Mouse (Mus musculus): ENCODE measurements around the gene Sppl2b. TPM values are rescaled to one million over a fixed set of nuclear protein-coding genes. Genes with fewer than 3 reads are reported as not detected.
A peak's percentile ranks its signal among the peaks of the same experiment; 100 is the strongest.

Sppl2b gene
- polyA plus RNA-seq, 1 experiment from 2014 or later = 30.6 TPM

GRCm38 (mm10) chr10:80819406-80819805 is 35.7 kb upstream of the Sppl2b start:
- H3K27me3 ChIP-seq (replicated peaks; ENCODE audit: control insufficient read depth, insufficient read depth, low read length) = no peaks in the 10 kb centered on the region
- H3K4me3 ChIP-seq (ENCODE audit: low read depth, low read length) = no peak overlapping the region
- ATAC-seq (replicated peaks; ENCODE audit: low FRiP score, low TSS enrichment, low read depth) (no peak), DNase-seq (ENCODE audit: low spot score) (no peak)
- no peaks in the 10 kb centered on the region for H3K36me3 ChIP-seq (ENCODE audit: control insufficient read depth, insufficient read depth, low read length)
- no peak overlapping the region for H3K4me2 ChIP-seq (ENCODE audit: low read length)
- no peak overlapping the region for H3K27ac ChIP-seq (ENCODE audit: low read depth)
- H3K9me3 ChIP-seq (ENCODE audit: control insufficient read depth, low read length) = no peaks in the 10 kb centered on the region
- no peak overlapping the region for H3K9ac ChIP-seq (ENCODE audit: low read length)
- 47% methylated on average over 3 of the region's 3 CpGs for WGBS
- no peaks in the 10 kb centered on the region for H3K4me1 ChIP-seq (replicated peaks; ENCODE audit: control insufficient read depth, insufficient read depth, low read length)

- Histone ChIP-seq H3K36me3 (ENCODE audit: control insufficient read depth, insufficient read depth, low read length) (no peaks in the 10 kb centered on the region), H3K27me3 (replicated peaks; ENCODE audit: control insufficient read depth, insufficient read depth, low read length) (no peaks in the 10 kb centered on the region), H3K4me2 (ENCODE audit: low read length) (no peak overlapping the region), H3K9me3 (ENCODE audit: control insufficient read depth, low read length) (no peaks in the 10 kb centered on the region), H3K4me1 (replicated peaks; ENCODE audit: control insufficient read depth, insufficient read depth, low read length) (no peaks in the 10 kb centered on the region), H3K27ac (ENCODE audit: low read depth) (no peak overlapping the region), H3K4me3 (ENCODE audit: low read depth, low read length) (no peak overlapping the region), H3K9ac (ENCODE audit: low read length) (no peak overlapping the region)
- 45% methylated on average over 2 of the region's 2 CpGs for WGBS
- no peak for ATAC-seq (replicated peaks; ENCODE audit: low FRiP score, low TSS enrichment, low read depth)
- DNase-seq (ENCODE audit: low spot score) = no peak
Observed at GRCm38 (mm10) chr10:80821991-80822390, 33.1 kb upstream of the Sppl2b start.

GRCm38 (mm10) chr10:80822528-80822927 is 32.5 kb upstream of the Sppl2b start:
- ATAC-seq (replicated peaks; ENCODE audit: low FRiP score, low TSS enrichment, low read depth) (no peak), DNase-seq (ENCODE audit: low spot score) (no peak)
- WGBS = 87% methylated on average over 5 of the region's 5 CpGs
- H3K9ac ChIP-seq (ENCODE audit: low read length) = no peak overlapping the region
- no peaks in the 10 kb centered on the region for H3K9me3 ChIP-seq (ENCODE audit: control insufficient read depth, low read length)
- H3K4me1 ChIP-seq (replicated peaks; ENCODE audit: control insufficient read depth, insufficient read depth, low read length) = no peaks in the 10 kb centered on the region
- no peaks in the 10 kb centered on the region for H3K36me3 ChIP-seq (ENCODE audit: control insufficient read depth, insufficient read depth, low read length)
- no peak overlapping the region for H3K4me2 ChIP-seq (ENCODE audit: low read length)
- H3K4me3 ChIP-seq (ENCODE audit: low read depth, low read length) = no peak overlapping the region
- H3K27ac ChIP-seq (ENCODE audit: low read depth) = no peak overlapping the region
- H3K27me3 ChIP-seq (replicated peaks; ENCODE audit: control insufficient read depth, insufficient read depth, low read length) = no peaks in the 10 kb centered on the region

GRCm38 (mm10) chr10:80823316-80823715 is 31.8 kb upstream of the Sppl2b start:
- peaks cover 5% of the 10 kb centered on the region; the same call in 1 of the 2 replicates for H3K4me1 ChIP-seq (replicated peaks; ENCODE audit: control insufficient read depth, insufficient read depth, low read length)
- no peaks in the 10 kb centered on the region for H3K9me3 ChIP-seq (ENCODE audit: control insufficient read depth, low read length)
- no peak overlapping the region for H3K4me2 ChIP-seq (ENCODE audit: low read length)
- H3K9ac ChIP-seq (ENCODE audit: low read length) = no peak overlapping the region
- no peaks in the 10 kb centered on the region for H3K27me3 ChIP-seq (replicated peaks; ENCODE audit: control insufficient read depth, insufficient read depth, low read length)
- ATAC-seq (replicated peaks; ENCODE audit: low FRiP score, low TSS enrichment, low read depth) (no peak), DNase-seq (ENCODE audit: low spot score) (no peak)
- no peak overlapping the region for H3K4me3 ChIP-seq (ENCODE audit: low read depth, low read length)
- H3K36me3 ChIP-seq (ENCODE audit: control insufficient read depth, insufficient read depth, low read length) = 0 out of 2 replicates have a peak, but pooled peaks cover under 1% of the 10 kb centered on the region
- H3K27ac ChIP-seq (ENCODE audit: low read depth) = no peak overlapping the region
- WGBS = 92% methylated on average over 1 of the region's 1 CpGs

GRCm38 (mm10) chr10:80823847-80824643 is 31.0 kb upstream of the Sppl2b start:
- DNase-seq (ENCODE audit: low spot score) (no peak), ATAC-seq (replicated peaks; ENCODE audit: low FRiP score, low TSS enrichment, low read depth) (no peak)
- Histone ChIP-seq H3K9me3 (ENCODE audit: control insufficient read depth, low read length) (no peaks in the 10 kb centered on the region), H3K27me3 (replicated peaks; ENCODE audit: control insufficient read depth, insufficient read depth, low read length) (no peaks in the 10 kb centered on the region), H3K9ac (ENCODE audit: low read length) (no peak overlapping the region), H3K4me3 (ENCODE audit: low read depth, low read length) (no peak overlapping the region), H3K27ac (ENCODE audit: low read depth) (no peak overlapping the region), H3K4me2 (ENCODE audit: low read length) (no peak overlapping the region), H3K36me3 (ENCODE audit: control insufficient read depth, insufficient read depth, low read length) (peaks cover 4% of the 10 kb centered on the region; the same call in 1 of the 2 replicates), H3K4me1 (replicated peaks; ENCODE audit: control insufficient read depth, insufficient read depth, low read length) (peaks cover 5% of the 10 kb centered on the region; the same call in 1 of the 2 replicates)
- WGBS = 71% methylated on average over 8 of the region's 8 CpGs

- Histone ChIP-seq H3K27ac (ENCODE audit: low read depth) (no peak overlapping the region), H3K27me3 (replicated peaks; ENCODE audit: control insufficient read depth, insufficient read depth, low read length) (no peaks in the 10 kb centered on the region), H3K9me3 (ENCODE audit: control insufficient read depth, low read length) (no peaks in the 10 kb centered on the region), H3K4me2 (ENCODE audit: low read length) (no peak overlapping the region), H3K4me3 (ENCODE audit: low read depth, low read length) (no peak overlapping the region), H3K9ac (ENCODE audit: low read length) (no peak overlapping the region), H3K36me3 (ENCODE audit: control insufficient read depth, insufficient read depth, low read length) (peaks cover 12% of the 10 kb centered on the region), H3K4me1 (replicated peaks; ENCODE audit: control insufficient read depth, insufficient read depth, low read length) (peaks cover 5% of the 10 kb centered on the region; the same call in 1 of the 2 replicates)
- 83% methylated on average over 2 of the region's 2 CpGs for WGBS
- DNase-seq (ENCODE audit: low spot score) = no peak
- no peak for ATAC-seq (replicated peaks; ENCODE audit: low FRiP score, low TSS enrichment, low read depth)
Observed at GRCm38 (mm10) chr10:80824827-80825226, 30.2 kb upstream of the Sppl2b start.

GRCm38 (mm10) chr10:80826151-80827062 is 28.7 kb upstream of the Sppl2b start, which contains the start of gene Oaz1:
Gene Oaz1 (plus strand): TSS chr10:80826656.
- H3K36me3 ChIP-seq (ENCODE audit: control insufficient read depth, insufficient read depth, low read length) = peaks cover 14% of the 10 kb centered on the region
- H3K27me3 ChIP-seq (replicated peaks; ENCODE audit: control insufficient read depth, insufficient read depth, low read length) = no peaks in the 10 kb centered on the region
- H3K4me1 ChIP-seq (replicated peaks; ENCODE audit: control insufficient read depth, insufficient read depth, low read length) = peaks cover 15% of the 10 kb centered on the region; the same call in 1 of the 2 replicates
- peak within 1 kb of the TSS; percentile 99 for H3K4me2 ChIP-seq (ENCODE audit: low read length)
- H3K9ac ChIP-seq (ENCODE audit: low read length) = peak within 1 kb of the TSS; percentile 84
- ATAC-seq (replicated peaks; ENCODE audit: low FRiP score, low TSS enrichment, low read depth) (peak; percentile 97), DNase-seq (ENCODE audit: low spot score) (peak; percentile 97)
- no peaks in the 10 kb centered on the region for H3K9me3 ChIP-seq (ENCODE audit: control insufficient read depth, low read length)
- under 1% methylated on average over 73 of the region's 82 CpGs for WGBS
- H3K27ac ChIP-seq (ENCODE audit: low read depth) = peak within 1 kb of the TSS; percentile 85
- H3K4me3 ChIP-seq (ENCODE audit: low read depth, low read length) = peak within 1 kb of the TSS; percentile 85

- ATAC-seq (replicated peaks; ENCODE audit: low FRiP score, low TSS enrichment, low read depth) (no peak), DNase-seq (ENCODE audit: low spot score) (no peak)
- Histone ChIP-seq H3K9ac (ENCODE audit: low read length) (peak overlapping the region; percentile 84), H3K9me3 (ENCODE audit: control insufficient read depth, low read length) (no peaks in the 10 kb centered on the region), H3K27me3 (replicated peaks; ENCODE audit: control insufficient read depth, insufficient read depth, low read length) (no peaks in the 10 kb centered on the region), H3K4me2 (ENCODE audit: low read length) (peak overlapping the region; percentile 99), H3K4me1 (replicated peaks; ENCODE audit: control insufficient read depth, insufficient read depth, low read length) (peaks cover 15% of the 10 kb centered on the region; the same call in 1 of the 2 replicates), H3K27ac (ENCODE audit: low read depth) (peak overlapping the region; percentile 85; the same call in 1 of the 2 replicates), H3K4me3 (ENCODE audit: low read depth, low read length) (peak overlapping the region; percentile 85), H3K36me3 (ENCODE audit: control insufficient read depth, insufficient read depth, low read length) (peaks cover 14% of the 10 kb centered on the region)
- WGBS = 6% methylated on average over 29 of the region's 29 CpGs
Observed at GRCm38 (mm10) chr10:80827063-80827869, 27.8 kb upstream of the Sppl2b start.

Measured in intestine, embryonic 14.5 days (tissue).